Mouse (Mus musculus): ENCODE measurements around the gene Ppp1r37.
"Not testable (repeated sequence)": the region's sequence is repeated elsewhere in the genome, so short reads cannot be mapped to it uniquely, and the experiment has no call there.

Gene Ppp1r37

DNA sequence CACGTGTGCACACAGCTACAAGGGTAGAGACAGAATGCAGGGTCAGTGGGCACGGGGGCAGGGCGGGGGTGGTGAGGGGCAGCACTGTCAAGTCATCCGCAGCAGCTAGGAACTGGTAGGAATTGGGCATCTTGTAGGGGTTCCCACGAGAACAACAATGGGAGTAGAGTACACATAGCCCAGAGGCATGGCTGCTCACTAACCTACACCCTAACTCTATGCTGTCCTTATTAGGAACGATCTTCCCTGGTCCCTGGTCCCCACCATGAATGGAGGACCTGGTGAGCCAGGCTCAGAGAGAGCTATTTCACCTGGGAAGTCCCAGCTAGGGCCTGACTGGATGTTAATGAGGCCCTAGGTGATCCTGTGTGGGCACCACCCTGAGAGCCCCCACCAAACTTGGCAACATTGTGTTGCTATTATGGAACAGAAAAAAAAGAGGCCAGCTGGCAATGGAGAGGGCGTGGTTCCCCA lies 21.2 kb downstream of the Ppp1r37 start:
- no peak for DNase-seq (ENCODE audit: low spot score)

GRCm38 (mm10) chr7:19540771-19541566 lies 21.9 kb downstream of the Ppp1r37 start:
- DNase-seq (ENCODE audit: low spot score) = peak; percentile 28

- no peak for DNase-seq (ENCODE audit: low spot score)
These were observed 28.2 kb downstream of the Ppp1r37 start for GRCm38 (mm10) chr7:19534676-19535075.

GRCm38 (mm10) chr7:19532240-19532639 lies 30.6 kb downstream of the Ppp1r37 start:
- no peak for DNase-seq (ENCODE audit: low spot score)

- DNase-seq (ENCODE audit: low spot score) = no peak
These were observed 31.8 kb downstream of the Ppp1r37 start for GRCm38 (mm10) chr7:19531077-19531476.

DNA sequence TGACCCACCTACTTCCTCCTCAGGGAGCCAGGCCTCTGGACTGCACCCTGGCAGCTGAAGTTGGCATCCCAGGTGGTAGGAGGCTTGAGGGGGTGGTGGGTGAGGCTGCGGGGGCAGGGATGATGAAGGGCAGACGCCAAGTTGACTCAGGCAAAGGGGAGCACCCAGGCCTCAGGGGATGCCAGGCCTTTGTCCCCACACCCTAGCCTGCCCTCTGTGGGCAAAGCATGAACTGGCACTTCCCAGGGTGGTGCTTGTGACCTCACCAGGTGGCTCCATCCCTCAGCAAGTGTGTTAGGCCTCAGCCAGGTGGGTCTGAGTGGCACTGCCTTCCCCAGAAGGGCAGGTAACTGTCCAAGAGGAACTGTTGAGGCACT lies 37.8 kb downstream of the Ppp1r37 start:
- no peak for DNase-seq (ENCODE audit: low spot score)

GRCm38 (mm10) chr7:19524420-19525104 lies 38.3 kb downstream of the Ppp1r37 start:
- no peak for DNase-seq (ENCODE audit: low spot score)

DNA sequence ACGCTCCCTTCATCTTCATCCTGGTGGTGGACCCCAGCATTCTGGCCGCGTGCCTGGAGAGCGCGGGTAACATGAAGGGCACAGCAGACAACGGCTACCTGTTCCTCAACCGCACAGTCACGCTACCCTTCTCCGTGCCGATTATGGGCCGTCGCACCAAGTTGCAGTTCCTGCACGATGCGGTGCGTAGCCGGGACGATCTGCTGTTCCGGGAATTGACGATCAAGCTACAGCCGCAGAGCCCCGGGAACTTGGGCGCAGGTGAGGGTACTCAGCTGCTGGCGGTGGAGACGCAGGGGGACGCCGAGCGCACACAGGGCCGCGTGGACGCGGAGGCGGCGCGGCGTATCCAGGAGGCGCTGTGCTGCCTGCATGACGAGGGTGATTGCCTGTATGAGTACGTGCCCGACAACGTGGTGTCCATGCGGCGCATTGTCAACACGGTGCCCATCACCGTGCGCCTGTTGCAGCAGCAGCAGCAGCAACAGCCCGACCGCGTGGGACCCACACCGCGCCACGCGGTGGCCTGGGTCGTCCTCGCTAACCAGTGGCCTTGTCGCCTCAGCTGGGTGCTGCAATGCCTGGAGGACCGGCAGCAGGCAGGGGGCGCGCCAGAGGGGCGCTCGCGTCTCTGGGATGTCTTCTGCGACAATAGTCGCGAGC lies 39.0 kb downstream of the Ppp1r37 start:
- DNase-seq (ENCODE audit: low spot score) = peak; percentile 56

GRCm38 (mm10) chr7:19523017-19523756 lies 39.7 kb downstream of the Ppp1r37 start:
- peak; percentile 26 for DNase-seq (ENCODE audit: low spot score)

DNA sequence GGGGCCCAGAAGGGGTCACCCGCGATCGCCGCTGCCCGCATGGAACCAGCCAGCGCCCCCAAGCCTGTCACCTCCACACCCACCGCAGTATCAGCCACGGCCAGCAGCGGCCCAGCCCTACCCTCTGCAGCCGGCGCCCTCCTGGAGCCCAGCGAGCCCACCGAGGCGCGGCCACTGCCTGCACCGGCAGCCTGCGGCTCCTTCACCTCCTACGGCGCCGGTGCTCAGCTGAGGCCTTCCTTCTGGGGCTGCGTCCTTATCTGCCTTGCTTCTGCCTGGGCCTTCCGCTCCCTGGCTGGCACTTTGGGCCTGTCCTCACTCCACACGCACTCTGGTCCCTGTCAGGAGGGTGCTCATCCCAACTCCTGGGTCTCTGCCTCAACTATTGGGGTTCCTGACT lies 42.8 kb downstream of the Ppp1r37 start:
- DNase-seq (ENCODE audit: low spot score) = no peak

DNA sequence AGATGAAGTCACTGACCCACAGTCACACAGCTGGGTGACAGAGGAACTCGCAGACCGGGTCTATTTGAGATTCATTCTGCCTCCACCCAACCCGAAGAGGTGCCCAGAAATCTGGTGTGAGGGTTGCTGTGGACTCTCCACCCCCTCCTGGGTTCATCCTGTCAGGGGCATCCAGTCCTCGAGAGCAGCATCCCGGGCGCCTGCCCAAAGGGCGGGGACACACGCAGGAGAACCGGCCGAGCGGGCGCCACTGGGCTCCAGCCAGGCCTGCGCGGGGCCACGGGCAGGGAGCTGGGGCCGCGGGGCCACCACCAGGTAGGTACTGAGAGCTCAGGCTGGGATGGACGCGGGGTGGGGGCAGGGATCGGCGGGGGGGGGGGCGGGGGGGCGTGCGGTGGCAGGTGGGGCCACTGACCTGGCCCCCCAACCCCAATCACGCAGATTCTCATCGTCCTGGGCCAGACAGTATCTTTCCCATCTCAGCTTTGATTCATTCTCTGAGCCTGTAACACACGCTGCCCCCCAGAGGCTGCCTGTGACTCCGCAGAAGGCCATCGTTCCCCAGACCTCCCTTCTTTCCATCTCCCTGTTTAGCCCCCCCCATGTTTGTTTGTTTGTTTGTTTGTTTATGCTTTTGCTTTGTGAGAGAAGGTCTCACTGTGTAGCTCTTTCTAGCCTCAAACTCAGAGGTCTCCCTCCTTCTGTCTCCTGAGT lies 45.1 kb downstream of the Ppp1r37 start, which contains the start of gene Nkpd1:
Nkpd1 (plus strand) TSS at position 187 of the 714 bp plus-strand sequence.
- DNase-seq (ENCODE audit: low spot score) = peak; percentile 71

- no peak for DNase-seq (ENCODE audit: low spot score)
These were observed 50.5 kb downstream of the Ppp1r37 start for GRCm38 (mm10) chr7:19512353-19512752.

DNA sequence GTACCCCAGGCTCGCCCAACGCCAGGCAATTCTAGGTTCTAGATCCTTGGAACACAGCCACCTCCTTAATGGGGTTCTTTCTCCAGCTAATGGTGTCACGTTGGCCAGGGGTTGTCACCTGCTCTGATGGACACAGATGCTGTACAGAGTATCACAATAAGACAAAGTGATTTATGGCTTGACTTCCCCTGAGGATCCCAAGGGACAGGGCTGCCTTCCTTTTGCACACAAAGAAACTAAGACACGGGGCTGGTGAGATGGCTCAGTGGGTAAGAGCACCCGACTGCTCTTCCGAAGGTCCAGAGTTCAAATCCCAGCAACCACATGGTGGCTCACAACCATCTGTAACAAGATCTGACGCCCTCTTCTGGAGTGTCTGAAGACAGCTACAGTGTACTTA lies 50.9 kb downstream of the Ppp1r37 start:
- not testable (repeated sequence) for DNase-seq (ENCODE audit: low spot score)

DNA sequence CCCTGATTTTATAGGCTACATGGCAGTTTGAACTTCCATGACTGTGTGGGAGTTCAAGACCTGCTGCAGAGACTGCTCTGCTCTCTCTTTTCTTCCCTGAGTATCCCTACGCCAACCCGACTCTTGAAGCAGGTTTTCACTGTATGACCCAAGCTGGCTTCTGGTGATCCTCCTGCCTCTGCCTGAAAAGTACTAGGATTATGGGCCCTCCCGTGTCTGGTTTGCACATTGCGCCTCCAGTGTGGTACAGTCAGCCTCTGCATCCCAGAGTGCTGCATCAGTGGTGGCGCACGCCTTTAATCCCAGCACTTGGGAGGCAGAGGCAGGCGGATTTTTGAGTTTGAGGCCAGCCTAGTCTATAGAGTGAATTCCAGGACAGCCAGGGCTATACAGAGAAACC lies 53.1 kb downstream of the Ppp1r37 start:
- DNase-seq (ENCODE audit: low spot score) = no peak

DNA sequence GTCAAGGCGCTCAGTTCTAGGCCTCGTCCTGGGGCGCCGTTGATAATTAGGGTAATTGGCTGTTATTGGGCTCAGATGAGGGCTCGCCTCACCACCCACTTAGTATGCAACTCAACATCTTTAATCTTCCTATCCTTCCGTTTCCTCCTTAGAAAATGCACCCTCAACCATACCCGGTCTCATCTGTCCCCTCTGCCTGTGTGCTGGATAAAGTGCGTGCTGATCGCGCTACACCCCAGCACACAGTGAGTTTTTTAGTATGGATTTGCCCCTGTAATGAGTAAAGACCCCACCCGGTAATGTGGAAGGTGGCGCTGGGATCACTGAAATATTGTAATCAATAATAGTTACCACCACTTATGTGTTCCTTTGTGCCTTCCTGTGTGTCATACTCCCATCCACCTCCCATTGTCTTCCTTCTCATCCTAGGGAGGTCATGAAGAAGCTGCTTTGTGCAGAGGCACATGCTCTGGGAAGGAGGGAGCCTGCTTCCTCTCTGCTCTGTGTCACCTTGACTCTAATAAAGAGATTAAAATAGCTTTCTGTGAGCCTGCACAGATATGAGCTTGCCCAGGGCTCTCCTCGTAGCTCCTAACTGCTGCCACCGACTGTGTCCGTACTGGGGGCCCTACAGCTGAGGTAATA lies 53.8 kb downstream of the Ppp1r37 start:
- no peak for DNase-seq (ENCODE audit: low spot score)

GRCm38 (mm10) chr7:19508150-19508923 lies 54.5 kb downstream of the Ppp1r37 start, which contains the start of the genes Bloc1s3 and Trappc6a:
Gene Bloc1s3, minus strand, starts transcription at chr7:19508367.
Gene Trappc6a, plus strand, starts transcription at chr7:19508395.
- peak; percentile 92 for DNase-seq (ENCODE audit: low spot score)

- DNase-seq (ENCODE audit: low spot score) = no peak
These were observed 55.3 kb downstream of the Ppp1r37 start for GRCm38 (mm10) chr7:19507612-19507981.

DNA sequence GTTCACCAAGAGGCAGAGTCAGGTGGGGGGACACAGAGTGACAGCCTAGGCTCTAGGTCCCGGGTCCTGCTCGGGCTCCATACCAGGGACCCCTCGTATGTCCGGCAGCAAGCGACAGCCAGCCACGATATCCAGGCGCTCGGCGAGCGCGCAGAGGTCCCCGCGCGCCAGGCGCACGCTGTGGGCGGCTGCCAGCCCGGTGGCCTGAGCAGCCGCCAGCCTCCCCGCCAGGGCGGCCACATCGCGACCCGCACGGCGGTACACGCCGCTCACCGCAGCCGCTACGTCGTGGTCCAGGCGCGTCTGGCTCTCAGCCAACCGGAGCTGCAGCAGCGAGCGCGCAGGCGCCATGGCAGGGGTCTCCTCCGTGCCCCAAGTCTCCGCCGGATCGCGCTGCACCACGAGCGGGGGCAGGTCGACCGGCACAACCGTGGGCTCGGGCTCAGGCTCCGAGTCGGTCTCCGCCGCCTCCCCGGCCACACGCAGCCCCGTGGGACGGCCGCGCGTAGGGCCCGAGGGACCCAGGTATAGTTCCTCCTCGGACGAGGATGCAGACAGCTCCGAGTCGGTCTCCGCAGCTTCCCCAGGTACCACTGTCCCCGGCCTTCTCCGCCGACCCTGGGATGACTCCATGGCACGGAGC lies 55.8 kb downstream of the Ppp1r37 start:
- DNase-seq (ENCODE audit: low spot score) = peak; percentile 26

DNA sequence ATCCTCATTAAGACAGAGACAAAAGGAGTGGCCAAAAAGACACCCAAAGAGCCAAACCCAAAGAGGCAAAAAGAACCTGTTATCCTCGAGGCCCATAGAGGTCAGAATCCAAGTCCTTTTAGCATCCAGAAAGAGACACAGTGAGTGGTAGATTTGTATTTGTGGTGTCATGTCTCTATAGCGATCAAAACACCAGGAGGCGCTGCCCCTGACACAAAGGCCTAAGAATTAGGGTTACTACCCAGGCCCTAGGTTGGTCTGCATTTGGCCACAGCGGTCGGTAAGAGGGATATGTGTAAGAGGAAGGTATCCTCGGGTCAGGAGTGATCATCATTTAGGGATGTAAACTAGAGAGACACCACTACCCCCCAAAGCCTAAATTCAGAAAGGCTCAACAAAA lies 56.5 kb downstream of the Ppp1r37 start:
- DNase-seq (ENCODE audit: low spot score) = no peak
